Mouse (Mus musculus) limb, embryonic 10.5 days (tissue): ENCODE data around the gene Slc2a1. TPM values are rescaled to one million over a fixed set of nuclear protein-coding genes. Genes with fewer than 3 reads are reported as not detected.

ENCODE experiments used
- DNase-seq: peaks from one replicate; pipeline ENCODE4 v3.0.0-alpha.2; 2017; ENCODE audit warnings: low spot score
- H3K27ac ChIP-seq: fragments of 300-500 bp; sonication (generic); 2 replicates; pipeline ENCODE4 v1.5.1; 2016; ENCODE audit warnings: mild to moderate bottlenecking
- H3K27me3 ChIP-seq: fragments of 300-500 bp; sonication (generic); 2 replicates; pipeline ENCODE4 v1.6.1; 2016; ENCODE audit warnings: low read depth, mild to moderate bottlenecking; ENCODE audit not compliant: poor library complexity, severe bottlenecking
- H3K36me3 ChIP-seq: fragments of 300-500 bp; sonication (generic); 2 replicates; pipeline ENCODE4 v1.6.1; 2016; ENCODE audit warnings: mild to moderate bottlenecking, moderate library complexity
- H3K4me1 ChIP-seq: fragments of 300-500 bp; sonication (generic); 2 replicates; pipeline ENCODE4 v1.6.1; 2016
- H3K4me3 ChIP-seq: fragments of 300-500 bp; sonication (generic); 2 replicates; pipeline ENCODE4 v1.5.1; 2016; ENCODE audit warnings: mild to moderate bottlenecking, moderate library complexity
- H3K9me3 ChIP-seq: fragments of 300-500 bp; sonication (generic); replicated peaks from 2 replicates; pipeline ENCODE4 v1.6.1; 2016; ENCODE audit warnings: mild to moderate bottlenecking
- WGBS: fragments of 180-500 bp; shearing (Covaris S2); methylation state at CpG from one replicate; pipeline ENCODE4 v1.1.7; 2016; 5-methylcytosine and 5-hydroxymethylcytosine counted together
- polyA plus RNA-seq: library from polyadenylated mRNA; unstranded; fragments of >200 nt; fragmentation: Nextera tagmentation; extraction: Ambion mirVana; gene quantifications from 2 replicates; pipeline ENCODE4 v1.2.1, GENCODE M21; 2016

The Slc2a1 gene
- polyA plus RNA-seq, 1 experiment from 2014 or later, result 110 TPM

- WGBS, result 71% methylated on average over 4 of the region's 4 CpGs
- H3K4me3 ChIP-seq, result no peak overlapping the region
- DNase-seq, result no peak
- peaks cover 10% of the 10 kb centered on the region for H3K4me1 ChIP-seq
- no peaks in the 10 kb centered on the region for H3K9me3 ChIP-seq
- H3K27ac ChIP-seq, result no peak overlapping the region
- H3K27me3 ChIP-seq, result no peaks in the 10 kb centered on the region
- peaks cover 94% of the 10 kb centered on the region for H3K36me3 ChIP-seq
These were observed 12.7 kb downstream of the Slc2a1 start for GRCm38 (mm10) chr4:119121249-119121648.

- H3K9me3 ChIP-seq, result no peaks in the 10 kb centered on the region
- peaks cover 6% of the 10 kb centered on the region; the same call in 1 of the 2 replicates for H3K4me1 ChIP-seq
- no peaks in the 10 kb centered on the region for H3K27me3 ChIP-seq
- H3K4me3 ChIP-seq, result no peak overlapping the region
- peaks cover 100% of the 10 kb centered on the region for H3K36me3 ChIP-seq
- 66% methylated on average over 2 of the region's 2 CpGs for whole genome bisulfite sequencing
- no peak overlapping the region for H3K27ac ChIP-seq
- DNase-seq, result no peak
These were observed 16.3 kb downstream of the Slc2a1 start for GRCm38 (mm10) chr4:119124771-119125273.

GRCm38 (mm10) chr4:119125577-119126270 lies 17.2 kb downstream of the Slc2a1 start:
- Histone ChIP-seq H3K4me1 (peaks cover 6% of the 10 kb centered on the region; the same call in 1 of the 2 replicates), H3K27me3 (no peaks in the 10 kb centered on the region), H3K27ac (no peak overlapping the region), H3K36me3 (peaks cover 100% of the 10 kb centered on the region), H3K4me3 (no peak overlapping the region), H3K9me3 (no peaks in the 10 kb centered on the region)
- no peak for DNase-seq
- 84% methylated on average over 9 of the region's 9 CpGs for WGBS

GRCm38 (mm10) chr4:119127229-119127628 lies 18.7 kb downstream of the Slc2a1 start:
- 72% methylated on average over 6 of the region's 6 CpGs for whole genome bisulfite sequencing
- Histone ChIP-seq H3K27me3 (no peaks in the 10 kb centered on the region), H3K4me3 (no peak overlapping the region), H3K27ac (no peak overlapping the region), H3K4me1 (peaks cover 6% of the 10 kb centered on the region; the same call in 1 of the 2 replicates), H3K36me3 (peaks cover 100% of the 10 kb centered on the region), H3K9me3 (no peaks in the 10 kb centered on the region)
- no peak for DNase-seq

- peaks cover 6% of the 10 kb centered on the region; the same call in 1 of the 2 replicates for H3K4me1 ChIP-seq
- no peak overlapping the region for H3K27ac ChIP-seq
- H3K4me3 ChIP-seq, result no peak overlapping the region
- H3K36me3 ChIP-seq, result peaks cover 100% of the 10 kb centered on the region
- 88% methylated on average over 7 of the region's 7 CpGs for WGBS
- no peaks in the 10 kb centered on the region for H3K27me3 ChIP-seq
- H3K9me3 ChIP-seq, result no peaks in the 10 kb centered on the region
- no peak for DNase-seq
These were observed 20.0 kb downstream of the Slc2a1 start for GRCm38 (mm10) chr4:119128547-119128946.

- H3K4me3 ChIP-seq, result no peak overlapping the region
- no peaks in the 10 kb centered on the region for H3K27me3 ChIP-seq
- 90% methylated on average over 1 of the region's 1 CpGs for WGBS
- DNase-seq, result no peak
- H3K27ac ChIP-seq, result no peak overlapping the region
- H3K36me3 ChIP-seq, result peaks cover 100% of the 10 kb centered on the region
- H3K9me3 ChIP-seq, result no peaks in the 10 kb centered on the region
- peaks cover 6% of the 10 kb centered on the region; the same call in 1 of the 2 replicates for H3K4me1 ChIP-seq
These were observed 20.6 kb downstream of the Slc2a1 start for GRCm38 (mm10) chr4:119129096-119129495.

- no peaks in the 10 kb centered on the region for H3K4me1 ChIP-seq
- no peak overlapping the region for H3K4me3 ChIP-seq
- no peak overlapping the region for H3K27ac ChIP-seq
- H3K9me3 ChIP-seq, result no peaks in the 10 kb centered on the region
- 90% methylated on average over 8 of the region's 8 CpGs for WGBS
- peaks cover 100% of the 10 kb centered on the region for H3K36me3 ChIP-seq
- DNase-seq, result no peak
- no peaks in the 10 kb centered on the region for H3K27me3 ChIP-seq
These were observed 22.8 kb downstream of the Slc2a1 start for GRCm38 (mm10) chr4:119131189-119131910.

GRCm38 (mm10) chr4:119133306-119133705 lies 24.8 kb downstream of the Slc2a1 start:
- H3K4me1 ChIP-seq, result peaks cover 8% of the 10 kb centered on the region

GRCm38 (mm10) chr4:119133860-119134259 lies 25.3 kb downstream of the Slc2a1 start:
- WGBS, result 88% methylated on average over 13 of the region's 13 CpGs
- Histone ChIP-seq H3K36me3 (peaks cover 95% of the 10 kb centered on the region), H3K9me3 (no peaks in the 10 kb centered on the region), H3K4me3 (no peak overlapping the region), H3K4me1 (peaks cover 11% of the 10 kb centered on the region), H3K27me3 (no peaks in the 10 kb centered on the region), H3K27ac (no peak overlapping the region)
- DNase-seq, result no peak

More at GRCm38 (mm10) chr4:119133306-119133705, 24.8 kb downstream of the Slc2a1 start:
- Histone ChIP-seq H3K4me3 (no peak overlapping the region), H3K9me3 (no peaks in the 10 kb centered on the region), H3K36me3 (peaks cover 99% of the 10 kb centered on the region), H3K27ac (no peak overlapping the region), H3K27me3 (no peaks in the 10 kb centered on the region)
- DNase-seq, result no peak
- 93% methylated on average over 13 of the region's 13 CpGs for WGBS

GRCm38 (mm10) chr4:119137313-119137712 lies 28.8 kb downstream of the Slc2a1 start:
- Histone ChIP-seq H3K27me3 (no peaks in the 10 kb centered on the region), H3K36me3 (peaks cover 60% of the 10 kb centered on the region), H3K27ac (no peak overlapping the region), H3K4me1 (peaks cover 12% of the 10 kb centered on the region), H3K9me3 (no peaks in the 10 kb centered on the region), H3K4me3 (no peak overlapping the region)
- 81% methylated on average over 8 of the region's 8 CpGs for WGBS
- DNase-seq, result no peak

GRCm38 (mm10) chr4:119138171-119138570 lies 29.7 kb downstream of the Slc2a1 start:
- H3K4me1 ChIP-seq, result peaks cover 14% of the 10 kb centered on the region
- no peaks in the 10 kb centered on the region for H3K27me3 ChIP-seq
- H3K36me3 ChIP-seq, result peaks cover 52% of the 10 kb centered on the region
- DNase-seq, result peak; percentile 74
- H3K27ac ChIP-seq, result peak overlapping the region; percentile 70
- H3K9me3 ChIP-seq, result no peaks in the 10 kb centered on the region
- peak overlapping the region; percentile 27 for H3K4me3 ChIP-seq
- 11% methylated on average over 18 of the region's 18 CpGs for WGBS

GRCm38 (mm10) chr4:119138776-119139175 lies 30.3 kb downstream of the Slc2a1 start:
- Histone ChIP-seq H3K4me3 (no peak overlapping the region), H3K27me3 (no peaks in the 10 kb centered on the region), H3K4me1 (peaks cover 14% of the 10 kb centered on the region), H3K9me3 (no peaks in the 10 kb centered on the region), H3K36me3 (peaks cover 46% of the 10 kb centered on the region), H3K27ac (no peak overlapping the region)
- no peak for DNase-seq
- whole genome bisulfite sequencing, result 70% methylated on average over 8 of the region's 8 CpGs

- no peak overlapping the region for H3K27ac ChIP-seq
- no peaks in the 10 kb centered on the region for H3K9me3 ChIP-seq
- H3K4me3 ChIP-seq, result no peak overlapping the region
- H3K36me3 ChIP-seq, result peaks cover 32% of the 10 kb centered on the region
- no peaks in the 10 kb centered on the region for H3K27me3 ChIP-seq
- 47% methylated on average over 3 of the region's 3 CpGs for WGBS
- peak; percentile 49 for DNase-seq
- H3K4me1 ChIP-seq, result peaks cover 14% of the 10 kb centered on the region
These were observed 31.6 kb downstream of the Slc2a1 start for GRCm38 (mm10) chr4:119140126-119140525.
